Mouse (Mus musculus): ENCODE measurements around the gene Ugt1a8.

DNA sequence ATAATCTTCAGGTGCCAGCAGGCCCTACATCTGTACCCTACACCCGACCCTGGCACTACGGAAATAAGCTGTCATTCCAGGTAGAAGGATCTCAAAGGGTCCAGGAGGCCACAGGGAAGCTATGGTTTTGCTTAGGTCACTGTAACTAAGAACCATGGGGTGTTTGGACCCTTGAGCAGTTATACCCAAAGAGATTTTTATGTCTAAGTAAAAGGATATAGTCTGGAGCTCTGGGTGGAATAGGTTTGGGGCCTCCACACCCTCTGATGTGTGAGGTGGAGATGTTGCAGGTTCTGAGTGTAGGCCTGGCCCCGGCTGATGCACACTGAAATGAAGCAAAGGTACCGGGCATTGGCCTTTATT is 146.6 kb downstream of the Ugt1a8 start:
- TF ChIP-seq CTCF (IDR thresholded peaks at IDR 0.05; ENCODE audit: control insufficient read depth, insufficient read depth, insufficient read length) (no peak), CEBPB (IDR thresholded peaks at IDR 0.05; ENCODE audit: low read depth) (no peak), MYOD1 (IDR thresholded peaks at IDR 0.05; ENCODE audit: control insufficient read depth, insufficient read length, low read depth) (no peak)

All from C2C12 (cell line).